Mouse (Mus musculus): Measurements from ENCODE around the gene Layn. TPM values are rescaled to one million over a fixed set of nuclear protein-coding genes. Genes with fewer than 3 reads are reported as not detected.

Layn gene
- total and polyA plus RNA-seq, 2 experiments from 2014 or later: 3.2 to 3.8 TPM

GRCm38 (mm10) chr9:51006846-51007245 lies 70.0 kb downstream of the Layn start:
- Histone ChIP-seq H3K4me1 (ENCODE audit: insufficient read depth) (peaks cover 3% of the 10 kb centered on the region; the same call in 1 of the 2 replicates), H3K9me3 (ENCODE audit: low read length) (no peaks in the 10 kb centered on the region), H3K27me3 (ENCODE audit: insufficient read depth, low read length) (no peaks in the 10 kb centered on the region), H3K4me3 (ENCODE audit: low read depth, low read length) (peak overlapping the region; percentile 12; the same call in 1 of the 2 replicates), H3K27ac (ENCODE audit: low read depth, low read length) (no peak overlapping the region), H3K36me3 (ENCODE audit: insufficient read depth) (no peaks in the 10 kb centered on the region), H3K4me2 (ENCODE audit: low read depth) (peak overlapping the region; percentile 81), H3K9ac (no peak overlapping the region)
- no peak for ATAC-seq
- WGBS: 3% methylated on average over 4 of the region's 4 CpGs
- DNase-seq: peak; percentile 74
- peak; percentile 78 for TF ChIP-seq CTCF (IDR thresholded peaks at IDR 0.05; ENCODE audit: low read depth)

MicroRNAs encoded within 50 kb of the gene (microRNA counts, 519-probe panel; counts per million panel counts)
- microRNA mmu-miR-34b-3p: 1,596 counts per million, percentile 12 among the panel's probes with 10 or more counts
- 2,887 counts per million, percentile 23 among the panel's probes with 10 or more counts for microRNA mmu-miR-34b-5p
- 6,785 counts per million, percentile 90 among the panel's probes with 10 or more counts for microRNA mmu-miR-34c

Small RNA genes lying within 50 kb of the gene (microRNA-seq; reads per million reads assigned to microRNA genes)
- gene Mir34b (106 to 153 reads per million in 2 experiments), gene Mir34c (2,292 to 2,405 reads per million in 2 experiments)

Other genes starting within 250 kb of the Layn start
- gene Ppp2r1b, start 231.8 kb downstream of the Layn start, total RNA-seq (2014; rRNA removed): 15.2 and 26.0 TPM in 2 replicates
- 26.1 and 29.8 TPM in 2 replicates for gene Ppp2r1b, start 231.8 kb downstream of the Layn start, polyA plus RNA-seq (2015; fragmentation: Nextera tagmentation; extraction: Ambion mirVana)
- 36.7 and 38.2 TPM in 2 replicates for gene Sik2, start 68.0 kb downstream of the Layn start, total RNA-seq (2014; rRNA removed)
- gene Sik2, start 68.0 kb downstream of the Layn start, polyA plus RNA-seq (2015; fragmentation: Nextera tagmentation; extraction: Ambion mirVana): 15.9 and 20.5 TPM in 2 replicates
- gene Btg4, start 16.2 kb downstream of the Layn start, total RNA-seq (2014; rRNA removed): not detected in 2 replicates
- not detected in 2 replicates for gene Btg4, start 16.2 kb downstream of the Layn start, polyA plus RNA-seq (2015; fragmentation: Nextera tagmentation; extraction: Ambion mirVana)
- gene 4833427G06Rik, start 25.0 kb upstream of the Layn start, total RNA-seq (2014; rRNA removed): 1.4 and 2.2 TPM in 2 replicates
- gene 4833427G06Rik, start 25.0 kb upstream of the Layn start, polyA plus RNA-seq (2015; fragmentation: Nextera tagmentation; extraction: Ambion mirVana): 1.5 and 2.4 TPM in 2 replicates
- gene Gm32742, start 88.4 kb upstream of the Layn start, total RNA-seq (2014; rRNA removed): not detected in 2 replicates
- gene Gm32742, start 88.4 kb upstream of the Layn start, polyA plus RNA-seq (2015; fragmentation: Nextera tagmentation; extraction: Ambion mirVana): 0.02 and 0.03 TPM in 2 replicates
- 0.05 TPM in 1 of 2 replicates, not detected in the other for gene Pou2af1, start 136.6 kb upstream of the Layn start, total RNA-seq (2014; rRNA removed)
- gene Pou2af1, start 136.6 kb upstream of the Layn start, polyA plus RNA-seq (2015; fragmentation: Nextera tagmentation; extraction: Ambion mirVana): 0.09 TPM in 1 of 2 replicates, not detected in the other
- 0.15 and 0.33 TPM in 2 replicates for gene Colca2, start 201.5 kb upstream of the Layn start, total RNA-seq (2014; rRNA removed)
- gene Colca2, start 201.5 kb upstream of the Layn start, polyA plus RNA-seq (2015; fragmentation: Nextera tagmentation; extraction: Ambion mirVana): 0.84 and 1.0 TPM in 2 replicates

Data from forebrain, postnatal 0 days (tissue).